Mouse (Mus musculus) E14TG2a.4 (cell line): Measurements from ENCODE around the gene Gm30191.

Experiments used
- CTCF ChIP-seq: conservative IDR thresholded peaks from 2 replicates; pipeline ENCODE4 v1.5.1; 2014; ENCODE audit warnings: low read length
- NANOG ChIP-seq: IDR thresholded peaks from 2 replicates; pipeline ENCODE4 v1.6.1; 2014; ENCODE audit warnings: borderline replicate concordance, low read length, mixed read lengths

DNA sequence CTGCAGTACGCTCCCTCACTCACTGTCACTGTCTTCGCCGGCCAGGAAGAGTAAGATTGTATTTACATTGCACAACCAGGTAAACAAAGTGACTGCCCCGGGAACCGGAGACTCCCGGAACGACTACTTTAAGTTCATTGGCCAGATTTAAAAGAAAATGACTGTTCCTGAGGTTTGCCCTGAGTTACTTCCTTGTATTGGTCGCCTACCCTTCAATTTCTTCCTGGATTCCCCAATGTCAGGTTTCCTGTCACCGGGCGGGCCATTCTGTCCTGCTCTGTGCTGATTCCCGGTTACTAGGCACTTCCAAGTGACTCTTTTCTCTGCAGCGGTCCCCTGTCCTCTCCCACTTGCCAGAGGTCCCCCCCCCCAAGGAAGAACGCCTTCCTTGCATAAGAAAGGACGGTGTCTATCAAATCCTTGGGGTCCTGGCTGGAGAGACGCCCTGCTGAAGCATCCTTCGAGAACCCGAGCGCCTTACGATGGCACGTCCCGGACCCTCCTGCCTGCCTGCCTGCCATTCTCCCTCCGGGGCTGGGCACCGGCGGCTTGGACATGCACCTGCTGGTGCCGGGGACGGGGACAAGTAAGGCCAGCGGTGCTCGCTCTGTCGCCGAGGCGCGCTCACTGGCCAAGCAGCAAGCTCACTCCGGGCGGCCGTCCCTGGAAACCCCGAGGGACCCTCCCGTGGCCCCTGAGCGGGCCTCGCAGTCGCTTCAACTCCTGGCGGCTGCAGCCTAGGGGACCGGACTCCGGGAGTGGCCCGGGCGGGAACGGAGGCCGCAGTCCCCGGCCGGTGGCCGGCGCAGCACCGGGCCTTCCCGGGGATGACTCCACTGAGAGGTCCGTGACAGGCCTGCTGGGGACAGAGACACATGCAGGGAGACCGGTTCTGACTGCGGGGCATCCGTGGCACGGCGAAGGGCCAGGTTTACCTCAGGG is 39.8 kb downstream of the Gm30191 start:
- TF ChIP-seq CTCF = no peak
- TF ChIP-seq NANOG = no peak
